ENCODE assay signal across 24 mouse cellular contexts in the genomic region with DNA sequence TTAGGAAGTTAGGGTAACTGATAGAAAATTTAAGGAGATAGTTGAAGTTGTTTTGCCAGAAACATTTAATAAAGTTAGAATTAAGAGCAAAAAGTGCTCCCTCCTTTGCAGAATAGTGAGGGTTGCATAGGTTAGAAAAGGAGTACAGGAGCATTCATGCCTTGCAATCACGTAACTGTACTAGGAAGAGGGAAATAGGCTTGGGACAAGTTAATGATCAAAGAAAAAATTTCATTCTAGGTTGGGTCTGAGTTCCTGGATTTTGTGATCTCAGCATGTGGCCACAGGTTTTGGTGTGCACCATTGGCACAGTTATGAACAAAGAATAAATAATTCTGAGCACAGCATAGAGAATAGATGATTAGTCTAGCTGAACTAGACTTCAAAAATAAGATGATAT.
"Had no signal": no experiment of that assay in that cellular context is flagged by ENCODE, and none has a peak within 500 bp of the region (broad histone marks: within the 10 kb centered on the region; RNA-seq: fewer than 3 reads in every experiment).

No protein-coding gene starts in this region.

- H3K36me3 ChIP-seq: heart, embryonic 12.5 days; hindbrain, embryonic 10.5 days; hindbrain, embryonic 12.5 days; intestine, embryonic 15.5 days; limb, embryonic 10.5 days; limb, embryonic 12.5 days; liver, embryonic 13.5 days; liver, embryonic 15.5 days had no signal

- H3K4me3 ChIP-seq: heart, embryonic 10.5 days; heart, embryonic 12.5 days; hindbrain, embryonic 10.5 days; hindbrain, embryonic 12.5 days; intestine, embryonic 15.5 days; layer of hippocampus, adult 2 months; left cerebral cortex, adult 2 months; limb, embryonic 10.5 days; limb, embryonic 12.5 days; liver, embryonic 13.5 days; liver, embryonic 15.5 days had no signal

- H3K27me3 ChIP-seq: heart, embryonic 12.5 days; hindbrain, embryonic 12.5 days; intestine, embryonic 15.5 days; limb, embryonic 12.5 days; liver, embryonic 13.5 days; liver, embryonic 15.5 days had no signal

- H3K4me2 ChIP-seq: heart, embryonic 12.5 days; hindbrain, embryonic 12.5 days; hindbrain, embryonic 14.5 days; intestine, embryonic 15.5 days; limb, embryonic 12.5 days; liver, embryonic 11.5 days; liver, embryonic 13.5 days; liver, embryonic 15.5 days had no signal

- ATAC-seq: forebrain, postnatal 0 days; hindbrain, embryonic 16.5 days; inflammation-experienced regulatory T-cells, adult 6 months; intestine, embryonic 15.5 days; intestine, postnatal 0 days; liver, postnatal 0 days had no signal

- H3K9ac ChIP-seq: forebrain, postnatal 0 days; heart, embryonic 12.5 days; hindbrain, embryonic 12.5 days; hindbrain, embryonic 14.5 days; intestine, embryonic 15.5 days; limb, embryonic 12.5 days; liver, embryonic 13.5 days; liver, embryonic 15.5 days; liver, postnatal 0 days had no signal

- H3K27ac ChIP-seq: heart, embryonic 10.5 days; hindbrain, embryonic 10.5 days; hindbrain, embryonic 12.5 days; hindbrain, embryonic 14.5 days; intestine, embryonic 15.5 days; layer of hippocampus, adult 2 months; left cerebral cortex, adult 2 months; limb, embryonic 10.5 days; limb, embryonic 12.5 days; liver, embryonic 13.5 days; liver, embryonic 15.5 days had no signal

- H3K9me3 ChIP-seq: heart, embryonic 10.5 days; heart, embryonic 12.5 days; hindbrain, embryonic 10.5 days; hindbrain, embryonic 12.5 days; intestine, embryonic 15.5 days; limb, embryonic 10.5 days; limb, embryonic 12.5 days; liver, embryonic 13.5 days; liver, embryonic 15.5 days had no signal

- DNase-seq: forebrain, postnatal 0 days; gastrocnemius, postnatal 25 days; heart, adult 18-20 months; heart, postnatal 10 days; heart, postnatal 4 days; kidney, postnatal 10 days; liver; liver, embryonic 13.5 days; liver, postnatal 0 days had no signal

- H3K4me1 ChIP-seq: heart, embryonic 10.5 days; heart, embryonic 12.5 days; hindbrain, embryonic 12.5 days; intestine, embryonic 15.5 days; limb, embryonic 10.5 days; limb, embryonic 12.5 days; liver, embryonic 13.5 days; liver, embryonic 15.5 days had no signal
